ENCODE assay signal across 10 mouse cellular contexts in genomic region chr5:150346378-150346777, GRCm38 (mm10).
DNase-seq lines count a peak whose midpoint lies in the region; ATAC-seq and TF ChIP-seq lines count a peak whose summit lies in the region.
"Had no signal": no experiment of that assay in that cellular context is flagged by ENCODE, and none has a peak within 500 bp of the region (broad histone marks: within the 10 kb centered on the region; RNA-seq: fewer than 3 reads in every experiment).

No protein-coding gene starts in this region.

- TF ChIP-seq EP300 in stomach, postnatal 0 days (optimal IDR thresholded peaks at IDR 0.05): no peak

- no peaks in the 10 kb centered on the region for H3K9me3 ChIP-seq in stomach, embryonic 15.5 days
- no peaks in the 10 kb centered on the region for H3K9me3 ChIP-seq in stomach, postnatal 0 days (ENCODE audit: control insufficient read depth, low read length)
- H3K9me3 ChIP-seq in heart, embryonic 14.5 days (ENCODE audit: control insufficient read depth, low read length): peaks cover 8% of the 10 kb centered on the region; the same call in 1 of the 2 replicates
- H3K9me3 ChIP-seq: limb, embryonic 15.5 days had no signal

- no peak overlapping the region for H3K9ac ChIP-seq in stomach, embryonic 15.5 days
- no peak overlapping the region for H3K9ac ChIP-seq in stomach, postnatal 0 days (ENCODE audit: low read length)
- H3K9ac ChIP-seq in heart, embryonic 14.5 days (ENCODE audit: low read length): peak overlapping the region; percentile 17; the same call in 1 of the 2 replicates
- H3K9ac ChIP-seq: limb, embryonic 15.5 days had no signal

- H3K27ac ChIP-seq in stomach, embryonic 15.5 days: no peak overlapping the region
- no peak overlapping the region for H3K27ac ChIP-seq in stomach, postnatal 0 days (replicated peaks)
- H3K27ac ChIP-seq in heart, embryonic 14.5 days (replicated peaks in 1 of 2; ENCODE audit: control insufficient read depth in 1 of 2, insufficient read depth in 1 of 2, low read depth in 2 of 2, low read length in 2 of 2): peak overlapping the region; percentile 81 to 90
- H3K27ac ChIP-seq: limb, embryonic 15.5 days had no signal

- H3K27me3 ChIP-seq in stomach, embryonic 15.5 days (replicated peaks): no peaks in the 10 kb centered on the region
- no peaks in the 10 kb centered on the region for H3K27me3 ChIP-seq in stomach, postnatal 0 days (ENCODE audit: control insufficient read depth, insufficient read depth, low read length)
- H3K27me3 ChIP-seq in heart, embryonic 14.5 days (ENCODE audit: control insufficient read depth, insufficient read depth, low read length): no peaks in the 10 kb centered on the region
- H3K27me3 ChIP-seq: limb, embryonic 15.5 days had no signal

- peak; percentile 52 for DNase-seq in layer of hippocampus, adult 11-12 months (ENCODE audit: low spot score)
- DNase-seq in layer of hippocampus, postnatal 36 days: no peak
- no peak for DNase-seq in stomach, postnatal 0 days (ENCODE audit: low spot score)
- DNase-seq in ovary, postnatal 10 days (ENCODE audit: low spot score): no peak
- DNase-seq in cerebellum, postnatal 14 days: no peak
- DNase-seq: gastrocnemius, postnatal 25 days; kidney, postnatal 4 days had no signal

- 69% methylated on average over 4 of the region's 4 CpGs for WGBS in stomach, embryonic 15.5 days
- WGBS in stomach, postnatal 0 days: 44% methylated on average over 4 of the region's 4 CpGs
- 7% methylated on average over 4 of the region's 4 CpGs for WGBS in heart, embryonic 14.5 days

- H3K4me1 ChIP-seq in stomach, embryonic 15.5 days: no peaks in the 10 kb centered on the region
- H3K4me1 ChIP-seq in stomach, postnatal 0 days (replicated peaks; ENCODE audit: control insufficient read depth, insufficient read depth): no peaks in the 10 kb centered on the region
- H3K4me1 ChIP-seq in heart, embryonic 14.5 days (ENCODE audit: control insufficient read depth in 2 of 2, insufficient read depth in 2 of 2, low read length in 2 of 2): peaks cover 10 to 25% of the 10 kb centered on the region in 2 experiments
- H3K4me1 ChIP-seq: limb, embryonic 15.5 days had no signal

- 0 out of 2 replicates have a peak, but pooled peaks cover 3% of the 10 kb centered on the region for H3K36me3 ChIP-seq in stomach, embryonic 15.5 days
- 0 out of 2 replicates have a peak, but pooled peaks cover 2% of the 10 kb centered on the region for H3K36me3 ChIP-seq in stomach, postnatal 0 days (ENCODE audit: control insufficient read depth, insufficient read depth, low read length)
- H3K36me3 ChIP-seq in heart, embryonic 14.5 days (ENCODE audit: control insufficient read depth, insufficient read depth, low read length): peaks cover 45% of the 10 kb centered on the region

- H3K4me3 ChIP-seq in stomach, embryonic 15.5 days (replicated peaks): no peak overlapping the region
- H3K4me3 ChIP-seq in stomach, postnatal 0 days (ENCODE audit: low read depth, low read length): no peak overlapping the region
- H3K4me3 ChIP-seq in heart, embryonic 14.5 days (ENCODE audit: control insufficient read depth in 1 of 2, insufficient read depth in 1 of 2, low read depth in 1 of 2, low read length in 2 of 2): no peak overlapping the region
- H3K4me3 ChIP-seq: limb, embryonic 15.5 days had no signal

- no peak overlapping the region for H3K4me2 ChIP-seq in stomach, embryonic 15.5 days
- no peak overlapping the region for H3K4me2 ChIP-seq in stomach, postnatal 0 days (replicated peaks; ENCODE audit: low read depth)
- peak overlapping the region; percentile 24; the same call in 1 of the 2 replicates for H3K4me2 ChIP-seq in heart, embryonic 14.5 days (ENCODE audit: low read length)
- H3K4me2 ChIP-seq: limb, embryonic 15.5 days had no signal

- no peak for TF ChIP-seq CTCF in stomach, postnatal 0 days (IDR thresholded peaks at IDR 0.05; ENCODE audit: low read depth)

- peak; percentile 58; the same call in 1 of the 2 replicates for ATAC-seq in stomach, embryonic 15.5 days (ENCODE audit: insufficient read depth, low FRiP score, low read depth)
- ATAC-seq in stomach, postnatal 0 days (ENCODE audit: low FRiP score, low TSS enrichment): no peak
- ATAC-seq in heart, embryonic 14.5 days (ENCODE audit: insufficient number of reproducible peaks, insufficient read depth, low FRiP score, low read depth): peak; percentile 73

Comparison
In these comparisons a context has a peak if more than half of its experiments do, and no peak if none do; other contexts are left out.
1. H3K27ac ChIP-seq: peak in heart, embryonic 14.5 days (2 of 2); none in stomach, embryonic 15.5 days (single experiment) and stomach, postnatal 0 days (single experiment).